Mouse (Mus musculus) c-Kit-positive CD71-positive TER-119-negative erythroid progenitor cells, embryonic 14.5 days (primary cell): ENCODE measurements around the gene Arid5b.
"Not testable (repeated sequence)": the region's sequence is repeated elsewhere in the genome, so short reads cannot be mapped to it uniquely, and the experiment has no call there.

Experiments used
- DNase-seq: peaks from one replicate; pipeline ENCODE4 v3.0.0-alpha.2; 2013; ENCODE audit warnings: low read depth

Gene Arid5b

DNA sequence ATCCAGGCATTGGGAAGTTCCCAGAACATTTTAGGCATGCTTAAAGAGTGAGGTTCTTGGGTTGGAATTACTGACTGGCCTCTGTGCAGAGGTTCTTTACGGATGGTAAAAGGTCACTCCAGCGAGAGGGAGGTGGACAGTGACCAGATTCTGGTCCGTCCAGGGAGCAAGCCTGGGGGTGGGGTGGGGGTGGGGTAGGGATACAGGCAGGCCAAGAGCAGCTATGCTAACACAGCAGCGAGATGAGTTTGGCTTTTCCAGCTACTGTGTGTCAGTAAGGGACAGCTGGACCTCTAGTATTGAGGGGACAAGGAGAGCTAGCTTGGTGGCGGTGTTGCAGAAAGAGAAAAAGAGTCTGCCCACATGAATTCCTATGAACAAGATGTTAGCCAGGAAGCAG lies 167.9 kb downstream of the Arid5b start:
- no peak for DNase-seq

DNA sequence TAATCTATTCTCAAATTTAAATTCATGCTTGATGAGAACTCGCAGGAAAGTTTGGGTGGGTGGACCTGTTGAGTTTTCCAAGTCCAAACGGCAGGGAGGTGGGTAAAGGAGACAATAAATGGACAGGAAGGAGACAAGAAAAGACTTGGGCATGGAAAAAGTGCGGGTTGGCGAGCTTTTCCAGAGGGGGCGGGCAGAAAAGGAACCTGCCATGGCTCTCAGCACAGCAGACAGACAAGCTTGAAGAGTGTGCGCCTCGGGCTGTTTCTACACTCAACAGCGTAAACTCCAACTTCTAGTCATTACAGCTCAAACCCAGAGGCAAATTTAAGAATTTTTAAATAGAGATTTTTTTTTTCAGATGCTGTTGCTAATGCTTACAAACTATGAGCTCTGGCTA lies 168.4 kb downstream of the Arid5b start:
- DNase-seq, result no peak

DNA sequence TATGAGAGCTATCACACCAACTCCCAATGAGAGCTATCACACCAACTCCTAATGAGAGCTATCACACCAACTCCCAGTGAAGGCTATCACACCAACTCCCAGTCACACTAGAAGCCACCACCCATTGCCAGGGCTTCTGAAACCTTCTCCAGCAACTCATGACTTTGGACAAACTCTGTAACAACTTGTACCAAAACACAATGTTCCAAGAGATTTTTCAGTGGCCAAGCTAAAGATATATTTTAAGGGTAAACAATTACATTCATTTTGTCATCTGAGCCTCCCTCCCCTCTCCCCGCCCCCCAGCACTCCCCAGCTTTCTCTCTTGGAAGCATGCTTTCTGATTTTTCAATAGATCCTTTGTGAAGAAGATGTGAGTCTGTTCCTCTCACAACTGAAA lies 168.9 kb downstream of the Arid5b start:
- DNase-seq, result no peak

DNA sequence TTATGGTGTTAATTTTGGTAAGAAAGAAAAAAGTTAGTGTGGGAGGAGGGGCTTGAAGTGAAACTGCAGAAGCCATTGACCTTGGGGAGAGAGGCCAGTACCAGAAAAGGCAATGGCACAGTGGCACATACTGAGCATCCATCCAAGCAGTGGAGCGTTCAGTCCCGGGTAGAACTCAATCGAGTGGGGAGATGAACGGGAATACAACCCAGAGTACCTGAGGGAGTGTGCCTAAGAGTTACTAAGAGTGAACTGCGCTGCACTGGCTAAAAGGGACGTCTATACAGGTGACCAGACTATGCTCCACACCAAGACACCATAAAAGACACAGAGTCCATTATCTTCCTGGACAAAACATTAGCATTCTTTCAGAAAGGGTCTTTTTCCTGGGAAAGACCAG lies 170.8 kb downstream of the Arid5b start:
- DNase-seq, result no peak

DNA sequence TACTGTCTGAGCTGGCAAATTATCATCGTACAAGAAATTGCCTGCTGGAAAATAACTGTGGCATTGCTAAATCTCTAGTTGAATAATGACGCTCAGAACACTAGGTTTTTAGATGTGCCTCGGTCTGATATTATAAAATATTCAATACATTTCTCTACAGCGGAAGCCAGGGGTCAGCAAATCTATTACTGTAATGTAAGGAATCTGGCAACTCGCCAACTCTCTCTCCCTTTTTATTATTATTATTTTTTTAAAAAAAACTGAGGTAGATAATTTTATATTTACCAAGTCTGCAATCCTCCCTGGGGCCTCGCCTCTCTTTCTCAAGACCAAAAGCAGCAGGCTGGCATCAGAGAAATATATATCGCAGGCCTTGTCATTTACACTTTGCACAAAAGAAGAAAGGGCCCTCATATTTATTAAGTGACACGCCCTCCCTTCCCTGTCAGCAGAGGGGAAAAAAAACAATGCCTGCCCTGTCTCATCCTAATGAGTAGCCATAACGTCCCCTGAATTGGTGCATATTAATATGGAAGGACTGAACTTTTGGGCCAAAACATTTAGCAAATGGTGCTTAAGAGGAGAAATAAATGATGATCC lies 172.1 kb downstream of the Arid5b start:
- DNase-seq, result no peak

DNA sequence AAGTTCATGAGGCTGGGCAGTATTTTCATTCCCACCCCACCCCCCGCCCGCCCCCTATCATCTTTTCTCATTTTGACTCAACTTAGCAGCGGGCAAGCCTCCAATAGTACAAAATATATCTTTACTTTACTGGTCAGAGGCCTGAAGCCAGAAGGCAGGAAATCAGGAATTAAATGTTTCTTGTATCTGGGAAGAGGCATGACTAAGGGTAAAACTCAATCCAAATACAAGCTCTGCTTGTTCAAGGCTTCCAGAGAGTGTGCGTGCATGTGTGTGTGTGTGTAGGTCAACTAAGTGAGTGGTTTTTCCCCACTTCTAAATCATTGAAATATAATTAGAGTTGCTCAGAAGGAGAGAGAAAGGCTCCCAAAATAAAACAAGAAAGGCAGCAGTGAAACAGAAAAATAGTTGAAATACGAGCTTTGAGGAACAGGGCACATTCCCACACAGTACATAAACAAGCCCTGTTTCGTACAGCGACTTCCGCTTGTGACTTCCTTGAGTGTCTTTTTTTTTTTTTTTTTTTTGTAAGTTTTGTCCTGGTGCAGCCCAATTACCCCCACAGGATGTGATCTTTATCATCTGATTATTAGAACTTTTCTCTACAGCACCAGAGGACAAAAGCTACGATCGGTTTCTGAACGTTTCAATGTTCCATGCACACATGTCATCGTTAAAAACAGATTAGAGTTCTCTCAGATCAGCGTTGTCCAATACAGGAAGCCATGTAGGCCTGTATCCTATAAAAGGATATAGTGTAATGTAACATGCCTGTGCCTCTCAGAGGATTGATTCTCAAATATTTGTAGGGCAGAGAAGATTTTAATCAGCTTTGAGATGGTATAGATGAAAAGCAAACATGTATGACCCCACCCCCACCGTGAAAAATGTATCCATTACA lies 173.4 kb downstream of the Arid5b start:
- no peak for DNase-seq

DNA sequence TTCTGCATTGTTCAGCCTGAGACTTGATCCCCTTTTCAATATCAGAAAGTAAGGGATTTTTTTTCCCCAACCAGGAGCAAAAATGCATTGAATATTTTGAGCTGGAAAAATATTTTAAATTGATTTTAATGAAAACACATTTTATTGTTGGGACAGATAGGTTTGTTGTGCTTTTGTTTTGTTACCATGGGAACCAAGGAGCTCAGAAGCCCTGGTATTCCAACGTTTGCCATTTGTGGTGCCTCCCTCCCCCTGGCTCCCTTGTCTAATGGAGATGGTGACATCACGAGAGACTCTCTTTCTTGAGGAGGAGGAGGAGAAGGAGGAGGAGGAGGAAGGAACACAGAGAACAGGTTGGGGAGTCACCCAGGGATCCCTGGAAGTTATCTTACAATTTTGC lies 174.1 kb downstream of the Arid5b start:
- no peak for DNase-seq

DNA sequence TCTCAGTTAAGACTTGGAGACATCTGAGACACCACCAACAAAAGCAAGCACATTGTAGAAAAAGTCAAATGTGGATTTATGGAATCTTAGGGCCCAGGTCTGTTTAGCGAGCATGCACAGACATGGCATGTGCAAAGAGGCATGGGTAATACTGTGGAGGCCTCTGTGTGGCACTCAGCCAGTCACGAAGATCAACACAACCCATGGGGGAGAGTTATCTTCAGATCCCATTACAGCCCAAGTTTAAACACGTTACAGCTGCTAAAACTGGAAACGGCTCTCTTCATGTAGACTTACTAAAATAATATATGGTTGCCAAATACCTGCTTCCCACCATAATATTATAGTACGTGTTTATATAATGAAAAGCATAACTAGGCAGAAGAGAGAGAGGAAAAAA lies 174.6 kb downstream of the Arid5b start:
- no peak for DNase-seq

DNA sequence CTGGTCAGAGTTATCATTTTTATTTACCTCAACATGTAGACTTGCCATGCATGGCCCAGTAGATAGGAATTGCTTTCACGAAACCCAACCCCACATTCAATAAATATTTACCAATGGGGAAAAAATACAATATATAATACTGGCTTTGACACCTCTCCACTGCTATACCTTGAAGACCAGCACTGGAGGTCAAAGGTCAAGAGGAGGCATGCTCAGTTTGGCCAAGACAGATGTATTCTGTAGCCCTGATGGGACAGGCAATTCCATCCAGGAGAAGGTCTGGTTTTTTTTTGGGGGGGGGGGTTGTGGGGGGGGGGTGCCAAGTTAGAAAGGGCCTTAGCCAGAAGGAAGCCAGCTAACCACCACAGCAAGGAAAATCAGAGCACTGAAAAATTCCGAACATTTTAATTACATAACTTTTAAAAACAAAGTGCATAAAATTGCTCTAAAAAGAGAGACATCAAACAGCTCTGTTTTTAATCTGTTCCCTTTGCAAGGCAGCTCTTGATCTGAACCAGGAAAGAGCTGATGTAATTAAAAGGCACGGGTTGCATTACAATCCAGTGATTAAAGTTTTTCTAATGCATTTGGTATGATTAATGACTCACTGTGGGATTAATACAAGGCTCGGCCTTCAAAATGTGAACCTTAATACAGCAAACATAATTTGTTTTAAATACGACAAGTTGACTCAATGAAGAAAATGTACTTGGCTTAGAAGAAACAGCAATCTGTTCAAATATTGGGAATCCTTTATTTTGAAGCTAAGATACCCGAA lies 175.3 kb downstream of the Arid5b start:
- no peak for DNase-seq

DNA sequence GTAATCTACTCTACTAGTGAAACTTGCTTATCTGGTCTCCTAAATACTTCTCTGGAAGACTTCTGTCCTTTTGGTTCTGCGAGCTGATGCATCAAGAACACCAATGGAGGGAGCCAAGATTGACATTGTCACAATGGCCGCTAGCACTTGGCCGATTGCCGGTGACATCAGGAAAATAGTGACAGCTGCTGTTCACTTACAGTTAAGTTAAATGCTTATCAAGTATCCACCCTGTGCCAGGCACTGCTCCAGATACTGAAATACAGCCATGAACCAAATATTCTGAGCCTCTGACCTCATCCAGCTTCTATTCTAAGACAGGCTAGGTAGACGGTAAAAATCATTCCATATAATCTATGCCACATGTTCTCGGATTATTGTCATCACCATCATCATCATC lies 176.0 kb downstream of the Arid5b start:
- no peak for DNase-seq

DNA sequence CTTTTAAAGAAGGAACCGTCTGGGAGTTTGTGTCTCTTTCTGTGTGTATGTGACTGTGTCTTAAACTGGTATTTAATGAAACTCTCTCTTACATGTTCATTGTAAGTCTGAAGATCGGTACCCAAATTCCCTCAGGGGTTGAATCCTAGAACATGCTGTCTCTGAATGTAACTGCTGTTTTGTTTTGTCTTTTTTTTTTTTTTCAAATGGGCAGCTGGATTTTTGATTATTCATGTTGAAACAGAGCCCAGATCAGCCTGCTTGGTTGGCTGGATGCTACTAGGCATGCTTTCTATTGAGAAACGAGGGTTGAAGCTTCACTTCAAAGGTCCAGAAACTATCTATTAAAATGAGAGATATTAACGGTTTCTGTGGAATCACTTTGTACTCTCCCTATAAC lies 177.3 kb downstream of the Arid5b start:
- no peak for DNase-seq

DNA sequence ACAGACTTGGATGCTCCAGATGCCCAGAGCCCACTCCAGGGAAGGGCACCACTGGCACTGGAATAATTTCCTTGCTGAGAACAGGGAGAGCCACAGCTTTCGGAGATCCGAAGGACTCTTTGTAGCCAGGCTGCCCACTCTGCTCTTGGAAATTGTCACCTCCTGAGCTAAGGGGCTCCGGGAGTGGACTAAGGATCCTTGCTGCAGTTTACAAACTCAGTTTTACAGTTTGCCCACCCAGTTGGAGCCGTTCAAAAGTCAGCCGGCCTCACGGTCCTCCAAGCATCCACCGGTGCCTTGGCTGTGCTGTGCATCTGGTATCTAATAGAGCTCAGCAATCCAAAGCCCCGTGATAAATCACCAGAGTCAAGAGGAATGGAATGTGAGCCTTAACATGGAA lies 178.0 kb downstream of the Arid5b start:
- no peak for DNase-seq

DNA sequence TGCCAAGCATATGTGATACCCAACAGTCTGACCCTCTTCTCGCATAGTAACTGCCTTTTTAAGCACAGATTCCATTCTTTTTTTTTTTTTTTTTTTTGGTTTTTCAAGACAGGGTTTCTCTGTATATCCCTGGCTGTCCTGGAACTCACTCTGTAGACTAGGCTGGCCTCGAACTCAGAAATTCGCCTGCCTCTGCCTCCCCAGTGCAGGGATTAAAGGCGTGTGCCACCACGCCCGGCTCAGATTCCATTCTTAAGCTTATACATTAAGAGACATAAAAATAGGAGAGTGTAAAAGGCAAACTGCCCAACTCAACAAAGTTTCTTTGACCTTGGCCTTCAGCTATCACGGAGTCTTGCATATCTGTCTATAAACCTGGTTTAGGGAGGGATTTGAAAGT lies 178.7 kb downstream of the Arid5b start:
- not testable (repeated sequence) for DNase-seq

DNA sequence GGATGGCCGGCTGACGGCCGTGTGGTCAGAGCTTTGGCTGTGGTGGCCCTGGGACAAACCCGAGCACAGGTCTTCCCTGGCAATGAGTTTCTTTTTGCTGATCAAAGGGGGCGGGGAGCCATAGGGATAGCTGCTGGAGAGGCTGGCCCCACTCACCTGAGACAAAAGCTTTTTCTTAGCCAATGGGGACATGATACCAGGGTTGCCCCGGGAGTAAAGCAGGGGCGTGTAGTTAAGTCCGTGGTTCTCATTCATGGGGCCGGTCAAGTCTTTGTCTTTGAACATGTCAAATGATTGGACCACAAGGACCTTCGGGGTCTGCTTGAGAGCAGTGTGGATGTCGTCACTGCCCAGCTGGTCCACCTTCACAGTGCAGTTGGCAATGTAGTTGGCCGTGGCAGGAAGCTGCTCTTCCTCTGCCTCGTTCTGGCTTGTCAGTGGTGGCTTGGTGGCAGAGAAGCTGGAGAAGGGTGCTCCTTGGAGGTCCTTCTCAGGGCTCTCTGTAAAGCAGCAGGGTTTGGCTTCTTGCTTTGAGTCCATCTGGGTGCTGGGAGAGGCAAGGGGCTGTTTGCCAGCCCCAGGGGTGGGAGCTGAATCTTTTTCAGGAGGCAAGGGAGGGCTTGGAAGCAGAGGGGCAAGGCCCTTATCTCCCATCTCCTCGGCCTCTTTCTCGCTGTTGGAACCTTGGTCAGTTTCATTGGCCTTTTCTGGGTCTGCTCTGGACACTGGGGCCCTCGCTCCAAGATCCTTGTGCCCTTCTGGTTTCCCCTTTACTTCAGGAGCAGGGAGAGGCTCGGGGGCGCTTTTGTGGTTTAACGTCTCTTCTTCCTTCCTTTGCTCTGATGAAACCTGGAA lies 180.5 kb downstream of the Arid5b start:
- DNase-seq, result no peak

DNA sequence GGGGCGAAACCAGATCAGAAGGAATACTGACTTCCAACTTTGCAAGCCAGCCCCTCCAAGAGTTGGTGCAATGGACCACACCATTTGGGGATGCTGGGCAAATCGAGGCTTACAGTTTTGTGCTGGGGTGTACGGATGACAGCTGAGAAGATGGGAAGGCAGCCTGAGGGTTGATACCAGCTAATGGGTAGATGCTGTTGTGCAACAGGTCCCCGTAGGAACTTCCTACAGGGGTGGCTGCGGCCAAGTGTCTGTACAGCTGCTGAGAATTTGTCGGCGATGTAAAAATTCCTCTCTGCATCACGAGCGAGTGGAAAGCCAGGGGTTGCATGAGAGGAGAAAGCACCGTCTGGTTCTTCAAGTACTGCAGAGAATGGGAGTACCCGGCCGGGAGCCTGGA lies 182.1 kb downstream of the Arid5b start:
- DNase-seq, result no peak

DNA sequence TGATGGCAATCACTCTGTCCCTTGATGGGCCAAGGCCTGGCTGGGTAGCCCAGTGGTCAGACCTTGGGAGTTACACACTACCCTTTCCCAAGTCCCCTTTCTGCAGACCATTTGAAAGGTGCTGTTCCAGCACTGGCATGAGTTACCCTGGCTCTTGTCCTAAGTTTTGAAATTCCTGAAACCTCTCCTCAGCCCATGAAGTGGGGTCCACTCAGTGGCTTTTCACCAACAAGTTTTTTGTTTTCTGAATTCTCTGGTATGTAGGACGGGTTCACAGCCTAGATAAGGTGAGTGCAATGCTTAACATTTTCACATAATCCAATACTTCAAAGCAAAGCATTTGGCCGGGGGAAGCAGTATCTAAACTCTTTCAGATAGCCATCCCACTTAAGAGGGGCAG lies 183.4 kb downstream of the Arid5b start:
- DNase-seq, result no peak

DNA sequence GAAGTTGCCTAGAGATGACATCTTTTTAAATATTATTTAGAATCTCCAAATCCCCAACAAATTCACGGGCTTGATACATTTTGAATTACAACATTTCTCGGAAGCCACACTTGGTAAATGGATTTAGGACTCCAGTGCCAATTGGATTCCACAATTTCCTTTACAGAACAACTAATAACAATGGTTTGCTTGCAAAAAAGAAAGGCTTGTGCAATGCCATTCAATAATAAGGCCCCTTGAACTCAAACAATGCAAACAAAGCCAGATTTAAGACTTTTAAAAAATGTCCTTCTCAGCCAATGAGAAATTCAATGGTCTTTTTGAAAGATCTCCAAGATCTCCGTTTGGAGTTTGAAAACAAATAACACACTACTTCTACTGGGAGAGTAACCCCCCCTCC lies 185.0 kb downstream of the Arid5b start:
- DNase-seq, result no peak

DNA sequence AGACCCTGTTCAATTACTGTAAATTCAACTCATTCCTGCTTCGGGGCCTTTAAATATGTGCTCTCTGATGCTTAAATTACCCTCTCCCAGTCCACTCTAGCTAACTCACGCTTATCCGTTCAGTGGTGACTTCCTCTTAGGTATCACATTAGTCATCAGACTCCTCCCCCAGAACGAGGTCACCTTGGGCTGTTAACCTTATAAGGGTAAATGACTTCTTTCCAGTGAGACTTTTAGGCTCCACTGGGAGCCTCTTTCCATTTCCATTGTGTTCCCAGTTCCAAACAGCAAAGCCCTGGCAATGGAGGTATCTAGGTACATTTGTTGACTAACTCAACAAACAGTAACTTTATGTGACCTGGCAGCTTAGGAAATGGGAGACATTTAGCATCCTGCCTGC lies 186.7 kb downstream of the Arid5b start:
- no peak for DNase-seq

DNA sequence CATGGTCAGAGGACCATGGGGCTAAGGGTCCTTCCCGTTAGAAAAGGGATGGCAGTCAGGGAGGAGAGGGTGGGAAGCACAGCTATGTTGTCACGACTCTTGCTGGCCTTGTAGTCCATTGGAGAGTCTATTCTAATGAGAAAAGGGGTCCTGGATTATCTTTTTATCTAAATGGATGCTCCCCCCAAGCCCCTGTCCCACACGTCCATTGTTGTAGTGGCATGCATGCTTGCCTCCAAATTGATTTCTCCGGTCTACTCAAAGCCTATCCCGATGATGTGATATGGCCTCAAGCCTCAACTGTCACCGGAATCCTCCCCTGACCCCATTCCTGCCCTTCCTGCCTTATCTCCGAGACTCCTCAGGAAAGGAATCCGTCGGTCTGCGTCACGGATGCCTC lies 187.5 kb downstream of the Arid5b start:
- DNase-seq, result no peak

DNA sequence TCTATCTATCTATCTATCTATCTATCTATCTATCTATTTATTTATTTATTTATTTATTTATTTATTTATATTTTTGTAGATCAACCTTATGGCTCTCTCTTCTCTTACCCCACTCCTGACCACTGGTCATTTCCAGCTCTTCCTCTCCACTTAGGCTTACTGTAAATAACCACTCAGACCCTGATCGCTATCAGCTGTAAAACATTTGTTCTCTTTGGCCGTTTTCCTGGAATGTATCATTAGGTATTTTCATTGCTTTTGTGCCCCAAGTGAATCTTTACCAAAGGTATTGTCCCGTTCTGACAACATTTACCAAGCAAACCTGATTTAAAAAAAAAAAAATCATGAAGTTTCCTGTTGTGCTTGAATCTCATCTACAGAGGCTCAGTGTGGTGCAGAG lies 188.0 kb downstream of the Arid5b start:
- no peak for DNase-seq

DNA sequence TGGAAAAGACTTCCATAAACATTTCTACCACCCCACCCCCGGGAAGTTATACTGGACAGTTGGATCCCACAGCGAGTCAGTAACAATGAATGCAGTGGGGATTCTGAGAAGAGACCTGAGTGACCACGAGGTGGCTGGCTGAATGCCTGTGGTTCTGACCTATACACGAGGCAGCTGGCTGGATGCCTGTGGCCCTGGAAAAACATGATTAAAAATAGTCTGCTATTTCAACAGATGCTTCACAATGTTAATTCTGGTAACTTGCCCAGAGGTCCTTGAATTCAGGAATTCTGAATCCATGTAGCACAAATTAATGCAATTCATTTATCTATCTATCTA lies 188.4 kb downstream of the Arid5b start:
- DNase-seq, result no peak
